Mouse (Mus musculus) gastrocnemius, adult 8-10 months (tissue): ENCODE results near the gene Hnf4a. TPM values are rescaled to one million over a fixed set of nuclear protein-coding genes. Genes with fewer than 3 reads are reported as not detected.
A peak's percentile ranks its signal among the peaks of the same experiment; 100 is the strongest.

Experiments
- DNase-seq, 2 experiments: peaks; one replicate each; pipeline ENCODE4 v3.0.0; 2022; ENCODE audit warnings: low spot score in 2 of 2
- total RNA-seq, 4 experiments: library from RNA; stranded (reverse); gene quantifications; 2 replicates each; pipeline ENCODE4 v1.2.4; 2022

The Hnf4a gene
- total RNA-seq, 4 experiments from 2014 or later: 0.11 TPM; not detected in 3

GRCm38 (mm10) chr2:163490656-163491055 lies 16.0 kb upstream of the Hnf4a start:
- no peak for DNase-seq

DNA sequence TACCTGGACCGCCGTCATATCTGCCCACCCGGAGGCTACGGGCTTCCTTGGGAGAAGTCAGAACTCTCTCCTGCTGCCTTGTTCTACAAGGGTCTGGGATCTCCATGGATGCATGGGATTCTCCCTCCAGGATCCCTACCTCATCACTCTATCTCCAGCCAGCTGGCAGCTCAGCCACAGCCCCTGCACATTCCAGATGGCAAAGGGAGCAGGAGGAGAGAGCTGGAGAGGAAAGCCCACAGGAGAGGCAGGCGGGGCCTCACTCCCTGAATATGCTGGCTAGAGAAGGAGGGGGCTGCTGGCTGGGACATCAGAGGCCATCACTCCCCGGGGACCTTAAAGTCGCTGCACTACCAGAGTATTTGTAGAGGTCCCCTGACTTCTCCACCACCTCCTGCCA lies 15.3 kb upstream of the Hnf4a start:
- no peak for DNase-seq

DNA sequence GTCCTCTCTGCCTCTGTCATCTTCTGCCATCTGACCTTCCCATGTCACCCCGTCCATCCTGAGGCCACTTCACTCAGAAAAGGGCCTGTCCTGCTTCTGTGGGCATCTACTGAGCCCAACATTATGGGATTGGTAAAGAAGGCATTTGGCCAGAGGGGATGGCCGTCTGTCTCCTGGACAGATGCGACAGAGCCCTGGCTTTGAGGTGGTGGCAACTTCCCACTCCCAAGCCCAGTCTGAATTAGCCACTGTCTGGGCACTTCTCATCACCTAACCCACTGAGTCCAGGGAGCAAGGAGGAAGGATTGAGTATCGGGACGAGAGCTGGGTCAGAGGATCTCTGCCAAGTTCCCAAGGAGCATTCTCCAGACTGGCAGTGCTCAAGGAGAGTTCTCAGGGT lies 14.6 kb upstream of the Hnf4a start, which contains the start of gene R3hdml:
TSS of gene R3hdml (plus strand) at position 301 of the 400 bp plus-strand sequence.
- DNase-seq: no peak

DNA sequence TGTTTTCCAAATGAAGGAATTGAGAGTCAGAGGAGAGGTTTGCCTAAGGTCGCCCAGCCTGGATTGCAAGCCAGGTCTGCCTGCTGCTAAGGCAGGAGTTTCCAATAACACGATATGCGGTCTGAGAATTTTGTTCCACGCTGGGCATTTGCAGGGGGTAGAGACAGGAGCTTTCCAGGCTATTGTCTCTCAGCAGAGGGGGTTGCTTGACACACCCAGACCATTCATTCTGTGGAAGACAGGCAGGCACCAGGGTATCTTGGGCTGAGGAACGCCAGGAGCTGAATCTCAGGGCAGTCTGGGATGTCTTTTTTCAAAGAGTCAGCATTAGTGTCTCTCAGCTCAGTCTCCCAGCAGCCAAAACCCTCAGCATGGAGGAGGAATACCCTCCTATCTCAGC lies 13.6 kb upstream of the Hnf4a start:
- DNase-seq: no peak

DNA sequence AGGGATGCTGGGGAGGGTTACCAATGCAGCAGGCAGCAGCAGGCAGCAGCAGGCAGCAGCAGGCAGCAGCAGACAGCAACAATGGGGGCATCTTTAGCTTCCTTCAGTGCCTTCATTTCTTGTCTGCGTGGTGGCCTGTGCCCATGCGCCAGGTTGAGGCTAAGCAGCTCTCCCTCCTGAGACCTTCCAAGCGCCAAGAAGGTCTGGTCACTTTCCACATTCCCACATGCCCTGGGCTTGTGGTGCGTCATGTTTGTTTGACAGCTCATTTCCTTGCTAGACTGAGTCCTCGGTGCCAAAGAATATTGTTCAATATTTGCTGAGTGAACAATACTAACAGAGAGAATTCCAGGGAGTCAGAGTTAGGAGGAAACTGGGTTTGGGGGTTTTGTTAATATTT lies 12.6 kb upstream of the Hnf4a start:
- DNase-seq: no peak

- DNase-seq: no peak
These were observed 12.2 kb upstream of the Hnf4a start for GRCm38 (mm10) chr2:163494456-163494855.

DNA sequence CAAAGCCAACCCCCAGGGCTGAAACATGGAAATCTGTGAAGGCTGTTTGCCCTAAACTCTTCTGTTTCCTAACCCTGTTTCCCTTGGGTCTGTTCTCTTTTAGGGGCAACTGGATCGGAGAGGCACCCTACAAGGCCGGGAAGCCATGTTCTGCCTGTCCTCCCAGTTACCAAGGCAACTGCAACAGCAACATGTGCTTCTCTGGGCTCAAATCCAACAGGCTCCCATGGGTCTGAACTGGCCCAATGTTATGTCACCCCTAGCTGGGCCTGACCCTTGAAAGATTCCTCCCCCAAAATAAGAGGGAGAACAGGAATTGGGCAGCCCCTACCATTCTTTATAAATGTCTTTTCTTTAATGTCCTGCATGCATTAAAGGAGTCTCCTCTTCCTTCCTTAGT lies 4.4 kb upstream of the Hnf4a start:
- DNase-seq: no peak

GRCm38 (mm10) chr2:163503191-163503590 lies 3.4 kb upstream of the Hnf4a start:
- DNase-seq: no peak

- no peak for DNase-seq
These were observed 19.2 kb downstream of the Hnf4a start for GRCm38 (mm10) chr2:163525761-163526243.

- no peak for DNase-seq
These were observed 20.9 kb downstream of the Hnf4a start for GRCm38 (mm10) chr2:163527497-163527896.

- no peak for DNase-seq
These were observed 23.8 kb downstream of the Hnf4a start for GRCm38 (mm10) chr2:163530418-163530817.

DNA sequence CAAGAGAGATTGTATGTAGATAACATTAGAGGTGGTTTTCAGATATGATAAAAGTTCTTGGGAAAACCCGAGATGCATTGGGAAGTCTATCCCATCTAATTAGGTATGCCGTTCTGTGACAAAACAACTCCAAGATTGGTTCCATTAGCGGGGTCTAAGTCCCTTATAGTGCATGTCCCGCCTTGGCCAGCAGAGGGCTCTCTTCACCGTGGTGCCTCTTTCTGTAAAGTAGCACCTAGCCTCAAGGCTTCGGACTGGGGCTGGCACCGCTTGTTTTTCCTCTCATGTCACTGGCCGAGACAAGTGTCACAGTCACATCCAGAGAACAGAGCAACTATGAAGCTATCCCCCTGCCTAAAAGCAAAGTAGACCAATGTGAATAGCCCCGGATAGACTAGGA lies 25.3 kb downstream of the Hnf4a start:
- peak; percentile 50 to 53 for DNase-seq

GRCm38 (mm10) chr2:163533226-163533625 lies 26.6 kb downstream of the Hnf4a start:
- DNase-seq: no peak

DNA sequence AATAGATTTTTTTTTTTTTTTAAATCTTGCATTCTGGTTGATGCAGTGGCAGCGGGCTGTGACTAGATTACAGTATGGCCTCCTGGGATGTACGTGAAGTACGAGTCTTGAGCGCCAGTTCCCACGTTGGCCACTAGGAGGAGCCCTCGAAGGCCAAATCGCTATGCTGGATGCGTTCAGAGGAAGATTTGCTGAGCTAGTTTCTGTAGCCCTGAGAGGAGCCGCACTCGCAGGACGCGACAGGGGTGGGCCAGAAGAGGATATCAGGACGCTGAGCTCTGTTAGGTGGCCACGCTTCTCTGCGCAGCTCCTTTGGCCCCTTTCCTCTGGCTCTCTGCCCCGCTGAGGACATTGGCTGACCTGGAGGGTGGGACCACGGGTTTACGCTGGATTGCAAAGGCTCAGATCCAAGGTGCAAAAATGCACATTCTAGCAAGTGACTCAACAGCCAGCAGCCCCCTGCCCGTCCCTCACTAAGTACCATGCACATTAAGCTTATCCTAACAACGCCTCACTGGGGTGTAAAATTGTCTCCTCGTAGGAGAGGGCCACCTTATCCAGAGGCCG lies 28.4 kb downstream of the Hnf4a start:
- peak; percentile 77 to 79 for DNase-seq

DNA sequence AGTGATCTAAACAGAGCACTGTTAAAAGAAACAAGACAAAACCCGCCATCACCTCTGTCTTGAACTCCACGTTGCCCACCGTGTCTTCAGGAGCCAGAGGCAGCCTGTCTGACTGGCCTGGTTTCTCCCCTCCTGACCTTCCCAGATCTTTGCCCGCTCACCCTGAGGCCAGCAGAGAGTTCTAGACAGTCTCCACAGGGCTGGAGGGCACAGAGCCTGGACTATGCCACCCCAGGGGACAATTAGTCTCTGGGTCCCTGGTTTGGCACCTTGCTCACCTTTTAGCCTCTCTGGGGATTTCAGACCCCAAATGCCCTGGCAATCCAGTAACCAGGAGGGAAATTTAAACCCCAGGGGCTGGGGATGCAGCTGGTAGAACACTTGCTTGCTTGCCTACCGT lies 30.8 kb downstream of the Hnf4a start:
- DNase-seq: no peak

- no peak for DNase-seq
These were observed 31.8 kb downstream of the Hnf4a start for GRCm38 (mm10) chr2:163538410-163538809.

- no peak for DNase-seq
These were observed 32.9 kb downstream of the Hnf4a start for GRCm38 (mm10) chr2:163539321-163540040.

DNA sequence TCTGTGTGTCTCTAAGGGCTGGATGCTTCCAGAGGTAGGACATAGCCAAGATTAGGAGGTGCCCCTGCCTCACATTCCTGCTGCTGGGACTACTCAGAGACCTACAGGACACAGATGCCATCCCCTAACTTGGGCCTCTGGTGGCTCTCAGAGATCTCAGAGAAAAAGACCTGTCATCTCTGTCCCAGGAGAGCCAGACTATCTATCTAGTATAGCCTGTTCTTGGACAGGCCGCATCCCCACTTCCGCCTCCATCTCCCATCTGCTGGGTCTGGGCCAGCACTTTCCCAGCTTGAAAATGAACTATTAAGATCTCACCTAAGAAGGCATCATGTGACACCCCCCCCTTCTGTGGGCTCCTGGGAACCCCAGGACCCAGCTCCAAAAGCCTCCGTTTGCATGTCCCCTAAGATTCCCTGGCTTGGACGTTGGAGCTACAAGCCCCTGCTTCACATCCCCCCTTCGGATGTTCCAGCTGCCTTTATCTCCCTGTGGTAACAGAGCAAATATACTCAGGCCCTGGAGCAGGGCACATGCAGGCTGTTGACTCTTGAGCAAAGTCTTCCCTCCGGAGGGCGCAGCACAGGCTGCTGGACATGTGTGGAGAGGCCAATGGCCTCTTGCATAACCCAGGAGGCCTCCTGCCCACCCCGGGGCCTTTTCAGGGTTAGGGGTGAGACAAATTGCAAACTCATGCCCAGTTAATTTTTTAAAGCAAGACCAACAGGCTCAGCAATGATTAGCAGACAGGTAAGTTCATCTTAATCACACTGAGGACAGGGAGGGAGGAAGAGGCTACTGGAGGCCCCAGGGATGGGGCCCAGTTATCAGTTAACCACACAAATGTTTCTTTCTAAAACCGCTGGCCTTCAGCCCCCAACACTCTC lies 33.9 kb downstream of the Hnf4a start:
- no peak for DNase-seq

GRCm38 (mm10) chr2:163541568-163542182 lies 35.1 kb downstream of the Hnf4a start:
- no peak for DNase-seq

DNA sequence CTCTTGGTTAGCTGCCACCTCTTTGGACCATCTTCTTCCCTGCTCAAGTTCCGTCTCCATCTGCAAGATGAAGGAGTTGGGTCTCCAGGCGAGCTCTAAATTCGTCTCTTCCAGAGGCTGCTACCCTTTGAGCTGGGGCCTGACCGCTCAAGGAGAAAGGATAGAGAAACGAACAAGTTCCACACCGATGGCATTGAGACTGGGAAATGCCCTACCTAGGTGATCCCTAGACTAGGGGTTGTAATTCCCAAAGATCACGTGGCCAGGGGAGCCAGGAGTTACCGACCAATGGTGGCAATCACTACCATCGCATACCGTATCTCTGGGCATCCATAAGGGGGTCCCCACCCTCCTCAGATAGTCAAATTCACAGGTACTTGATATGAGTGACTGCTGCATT lies 36.1 kb downstream of the Hnf4a start:
- no peak for DNase-seq

GRCm38 (mm10) chr2:163546623-163547318 lies 40.2 kb downstream of the Hnf4a start:
- no peak for DNase-seq
